Mouse (Mus musculus) neural tube, embryonic 14.5 days (tissue): Measurements from ENCODE around the gene Tmem128. TPM values are rescaled to one million over a fixed set of nuclear protein-coding genes. Genes with fewer than 3 reads are reported as not detected.
A peak's percentile ranks its signal among the peaks of the same experiment; 100 is the strongest.

Experiments
- ATAC-seq: fragments of 200-750 bp; cut with Nextera tagmentation; 2 replicates; pipeline ENCODE4 v1.8.0; 2017; ENCODE audit warnings: low read depth, mild to moderate bottlenecking, moderate TSS enrichment, moderate library complexity
- H3K27ac ChIP-seq: fragments of 300-500 bp; sonication (generic); 2 replicates; pipeline ENCODE4 v1.5.1; 2014; ENCODE audit warnings: low read depth, mild to moderate bottlenecking, control low read depth, low read length, moderate library complexity, mixed read lengths
- H3K27me3 ChIP-seq: fragments of 300-500 bp; sonication (generic); 2 replicates; pipeline ENCODE4 v1.6.1; 2014; ENCODE audit warnings: low read length; ENCODE audit not compliant: control insufficient read depth, insufficient read depth
- H3K36me3 ChIP-seq: fragments of 300-500 bp; sonication (generic); 2 replicates; pipeline ENCODE4 v1.6.1; 2014; ENCODE audit warnings: low read length, mixed read lengths; ENCODE audit not compliant: control insufficient read depth, insufficient read depth
- H3K4me1 ChIP-seq: fragments of 300-500 bp; sonication (generic); 2 replicates; pipeline ENCODE4 v1.6.1; 2014; ENCODE audit warnings: low read length; ENCODE audit not compliant: control insufficient read depth, insufficient read depth
- H3K4me2 ChIP-seq: fragments of 300-500 bp; sonication (generic); 2 replicates; pipeline ENCODE4 v1.6.1; 2014; ENCODE audit warnings: mild to moderate bottlenecking, low read depth, low read length, control low read depth
- H3K4me3 ChIP-seq: fragments of 300-500 bp; sonication (generic); 2 replicates; pipeline ENCODE4 v1.5.1; 2014; ENCODE audit warnings: low read depth, low read length, control low read depth, mixed read lengths
- H3K9ac ChIP-seq: fragments of 300-500 bp; sonication (generic); replicated peaks from 2 replicates; pipeline ENCODE4 v1.6.1; 2014; ENCODE audit warnings: low read depth, mild to moderate bottlenecking, control low read depth, low read length, mixed read lengths
- H3K9me3 ChIP-seq: fragments of 300-500 bp; sonication (generic); 2 replicates; pipeline ENCODE4 v1.6.1; 2016; ENCODE audit warnings: low read length; ENCODE audit not compliant: control insufficient read depth
- WGBS: fragments of 180-500 bp; shearing (Covaris S2); extraction: QIAGEN DNeasy Blood & Tissue Kit; methylation state at CpG from one replicate; pipeline ENCODE4 v1.1.7; 2014; 5-methylcytosine and 5-hydroxymethylcytosine counted together
- polyA plus RNA-seq: library from polyadenylated mRNA; unstranded; fragments of >200 nt; fragmentation: Nextera tagmentation; extraction: Ambion mirVana; gene quantifications from 2 replicates; pipeline ENCODE4 v1.2.1, GENCODE M21; 2014

Tmem128 gene
- polyA plus RNA-seq, 1 experiment from 2014 or later = 110 TPM

DNA sequence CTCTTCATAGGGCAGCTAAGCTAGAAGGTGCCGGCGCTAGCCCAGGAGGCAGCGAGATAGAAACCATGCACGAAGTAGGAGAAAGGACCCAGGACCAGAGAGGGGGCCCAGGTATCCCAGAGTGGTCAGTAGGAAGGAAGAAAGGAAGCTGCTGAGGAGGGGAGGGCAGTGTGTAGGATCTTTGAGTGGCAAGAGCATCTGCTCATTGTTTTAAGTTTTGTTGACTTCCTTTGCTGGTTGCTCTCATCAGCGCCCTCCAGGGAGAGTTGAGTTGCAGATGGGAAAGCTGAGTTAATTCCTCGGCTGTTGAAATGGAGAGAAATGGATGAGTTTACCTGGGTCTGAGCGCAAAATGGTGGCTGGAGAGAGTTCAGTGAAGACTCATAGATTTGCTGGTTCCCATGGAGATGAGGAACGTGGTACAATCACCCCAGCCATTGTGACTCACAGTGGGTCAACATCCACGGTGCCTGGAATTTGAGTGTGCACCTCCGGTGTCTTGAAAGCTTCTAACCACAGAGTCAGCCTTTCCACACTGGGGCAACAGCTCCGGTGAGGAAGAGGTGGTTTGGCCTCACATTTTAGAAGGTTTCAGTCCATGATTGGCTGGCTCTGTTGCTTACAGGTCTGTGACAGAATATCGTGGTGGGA is 41.9 kb downstream of the Tmem128 start:
- Histone ChIP-seq H3K27ac (no peak overlapping the region), H3K36me3 (no peaks in the 10 kb centered on the region), H3K9me3 (no peaks in the 10 kb centered on the region), H3K27me3 (no peaks in the 10 kb centered on the region), H3K4me1 (no peaks in the 10 kb centered on the region), H3K9ac (no peak overlapping the region), H3K4me2 (no peak overlapping the region), H3K4me3 (no peak overlapping the region)
- 91% methylated on average over 12 of the region's 12 CpGs for WGBS
- ATAC-seq = no peak

DNA sequence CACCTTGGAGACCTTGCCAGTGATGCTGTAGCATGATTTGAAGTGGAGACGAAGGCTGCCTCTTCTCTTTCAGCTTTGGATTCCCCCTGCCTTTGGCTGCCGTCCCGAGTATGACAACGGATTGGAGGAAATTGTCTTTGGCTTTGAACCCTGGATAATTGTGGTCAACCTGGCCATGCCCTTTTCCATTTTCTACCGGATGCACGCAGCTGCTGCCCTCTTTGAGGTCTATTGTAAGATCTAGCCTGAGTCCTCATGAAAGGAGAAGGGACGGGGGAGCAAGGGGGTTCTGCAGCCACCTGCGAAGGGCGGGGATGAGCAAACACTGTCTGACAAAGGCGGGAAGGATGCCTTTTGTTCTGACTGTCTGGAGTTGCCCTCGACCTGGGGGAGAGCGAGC is 42.7 kb downstream of the Tmem128 start:
- Histone ChIP-seq H3K27me3 (no peaks in the 10 kb centered on the region), H3K4me3 (no peak overlapping the region), H3K9ac (no peak overlapping the region), H3K9me3 (no peaks in the 10 kb centered on the region), H3K4me2 (no peak overlapping the region), H3K36me3 (no peaks in the 10 kb centered on the region), H3K4me1 (no peaks in the 10 kb centered on the region), H3K27ac (no peak overlapping the region)
- 15% methylated on average over 12 of the region's 12 CpGs for WGBS
- no peak for ATAC-seq

DNA sequence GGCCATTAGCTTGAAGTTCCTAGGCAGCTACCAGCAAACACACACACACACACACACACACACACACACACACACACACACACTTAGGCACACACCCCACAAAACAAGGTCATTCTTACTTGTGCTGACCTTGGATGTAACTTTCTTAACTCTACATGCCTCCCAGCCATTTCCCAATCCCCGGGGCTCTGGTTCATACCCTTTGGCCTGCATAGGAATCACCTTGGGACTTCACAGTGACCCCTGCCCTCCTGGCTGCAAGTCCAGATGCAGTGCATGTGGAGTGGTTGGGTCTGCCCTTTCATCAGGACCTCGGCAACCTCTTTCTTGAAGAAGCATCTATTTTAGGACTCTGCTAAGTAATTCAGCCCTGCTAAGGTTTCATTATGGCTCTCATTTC is 45.3 kb downstream of the Tmem128 start:
- Histone ChIP-seq H3K27ac (no peak overlapping the region), H3K4me3 (no peak overlapping the region), H3K9ac (no peak overlapping the region), H3K36me3 (no peaks in the 10 kb centered on the region), H3K4me2 (no peak overlapping the region), H3K27me3 (no peaks in the 10 kb centered on the region), H3K4me1 (no peaks in the 10 kb centered on the region), H3K9me3 (no peaks in the 10 kb centered on the region)
- 86% methylated on average over 2 of the region's 2 CpGs for WGBS
- no peak for ATAC-seq

DNA sequence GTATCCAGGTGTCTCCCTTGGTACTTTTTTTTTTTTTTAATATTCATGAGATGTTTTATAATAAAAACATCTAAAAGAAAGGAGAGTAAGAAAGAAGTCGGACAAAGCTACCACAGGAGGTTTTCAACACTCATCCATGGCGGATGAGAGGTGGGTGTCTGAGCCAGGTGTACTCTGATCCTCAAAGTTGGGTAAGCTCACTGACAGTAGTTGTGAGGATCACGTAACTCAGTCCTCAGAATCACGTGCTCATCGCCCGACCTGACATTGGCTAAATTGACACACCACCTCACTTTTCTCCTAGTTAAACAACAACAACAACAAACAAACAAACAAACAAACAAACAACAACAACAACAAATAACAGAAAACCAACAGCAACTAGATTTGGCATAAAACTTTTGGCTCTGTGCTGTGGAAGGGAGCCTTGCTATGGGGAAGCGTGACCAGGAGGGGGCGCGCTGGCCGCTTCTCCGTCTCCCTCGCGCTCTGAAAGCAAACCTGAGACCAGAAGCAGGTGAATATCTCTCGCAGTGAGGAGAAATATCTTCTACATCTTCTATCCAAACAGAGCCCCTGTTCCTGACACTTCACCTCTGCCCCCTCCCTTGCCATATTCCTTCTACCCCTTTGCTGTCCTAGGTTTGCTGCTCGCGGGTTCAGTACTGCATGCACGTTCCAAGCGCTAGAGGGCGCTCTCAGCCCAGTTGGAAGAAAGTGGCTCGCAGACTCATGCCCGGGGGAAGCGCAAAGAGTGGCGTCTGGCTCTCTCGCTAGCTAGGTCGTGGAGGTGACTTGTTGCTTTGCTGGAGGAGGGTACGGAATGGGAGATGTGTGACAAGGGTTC is 47.5 kb downstream of the Tmem128 start:
- peak; percentile 94 for ATAC-seq
- Histone ChIP-seq H3K4me2 (peak overlapping the region; percentile 55), H3K9ac (no peak overlapping the region), H3K4me1 (no peaks in the 10 kb centered on the region), H3K9me3 (no peaks in the 10 kb centered on the region), H3K36me3 (no peaks in the 10 kb centered on the region), H3K27ac (no peak overlapping the region), H3K4me3 (peak overlapping the region; percentile 31), H3K27me3 (no peaks in the 10 kb centered on the region)
- 9% methylated on average over 26 of the region's 26 CpGs for WGBS

DNA sequence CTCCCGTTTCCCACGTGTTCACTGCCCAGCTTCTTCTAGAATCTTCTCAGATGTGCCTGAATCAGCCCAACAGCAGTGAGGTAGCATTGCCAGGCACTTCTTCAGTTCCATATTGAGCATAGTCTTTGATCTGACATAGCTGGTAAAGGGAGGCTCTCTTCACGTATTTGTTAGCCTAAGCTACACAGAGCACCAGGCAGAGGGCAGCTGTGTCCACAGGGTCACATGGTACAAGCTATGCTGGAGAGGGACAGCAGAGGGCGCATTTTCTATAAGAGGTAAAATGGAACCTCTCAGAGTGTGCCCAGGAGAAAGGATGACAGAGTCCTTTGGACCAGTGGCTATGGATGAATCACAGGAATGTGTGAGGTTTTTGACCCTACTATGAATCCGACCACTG is 48.9 kb downstream of the Tmem128 start:
- Histone ChIP-seq H3K27ac (no peak overlapping the region), H3K4me1 (no peaks in the 10 kb centered on the region), H3K9ac (no peak overlapping the region), H3K27me3 (no peaks in the 10 kb centered on the region), H3K4me3 (no peak overlapping the region), H3K9me3 (no peaks in the 10 kb centered on the region), H3K36me3 (no peaks in the 10 kb centered on the region), H3K4me2 (no peak overlapping the region)
- 53% methylated on average over 5 of the region's 5 CpGs for WGBS
- ATAC-seq = no peak

DNA sequence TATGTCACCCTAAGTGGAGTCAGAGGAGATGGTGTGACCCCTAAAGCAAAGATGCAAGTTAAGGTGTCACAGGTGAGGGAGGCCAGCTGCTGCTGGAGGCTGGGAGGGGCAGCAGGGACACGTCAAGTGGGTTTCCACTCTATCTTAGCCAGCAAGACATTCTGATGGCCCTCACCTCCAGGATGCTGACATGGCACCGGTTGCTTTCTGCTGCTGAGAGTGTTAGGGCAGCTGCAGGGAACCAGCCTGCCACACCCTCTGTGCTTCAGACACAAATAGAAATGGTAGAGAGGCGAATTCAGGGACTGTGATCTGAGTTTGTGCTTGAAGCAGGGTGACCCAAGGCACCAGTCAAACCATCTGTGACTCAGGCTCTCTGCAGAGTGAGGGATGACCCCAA is 49.8 kb downstream of the Tmem128 start:
- 72% methylated on average over 3 of the region's 3 CpGs for WGBS
- no peaks in the 10 kb centered on the region for H3K9me3 ChIP-seq
- H3K36me3 ChIP-seq = no peaks in the 10 kb centered on the region
- H3K27me3 ChIP-seq = no peaks in the 10 kb centered on the region
- H3K4me1 ChIP-seq = no peaks in the 10 kb centered on the region
- no peak for ATAC-seq
- H3K9ac ChIP-seq = no peak overlapping the region
- H3K4me2 ChIP-seq = no peak overlapping the region
- no peak overlapping the region for H3K27ac ChIP-seq
- no peak overlapping the region for H3K4me3 ChIP-seq

Other genes with a start within 250 kb of the Tmem128 start
- 38.7 and 40.6 TPM in 2 replicates for gene Stx18, start 221.4 kb upstream of the Tmem128 start, polyA plus RNA-seq
- 321 and 367 TPM in 2 replicates for gene Nsg1, start 100.3 kb upstream of the Tmem128 start, polyA plus RNA-seq
- gene Zbtb49, start 39.7 kb upstream of the Tmem128 start, polyA plus RNA-seq = 20.3 and 22.2 TPM in 2 replicates
- gene Lyar, start 39.7 kb upstream of the Tmem128 start, polyA plus RNA-seq = 37.3 and 44.6 TPM in 2 replicates
- not detected in 2 replicates for gene Otop1, start 15.8 kb downstream of the Tmem128 start, polyA plus RNA-seq
- 0.57 and 1.2 TPM in 2 replicates for gene Drd5, start 59.2 kb downstream of the Tmem128 start, polyA plus RNA-seq
- 0.61 and 0.80 TPM in 2 replicates for gene Slc2a9, start 243.0 kb downstream of the Tmem128 start, polyA plus RNA-seq